Mouse (Mus musculus) olfactory bulb, adult 2 months (tissue): ENCODE measurements around the gene As3mt. TPM values are rescaled to one million over a fixed set of nuclear protein-coding genes. Genes with fewer than 3 reads are reported as not detected.

Experiments
- H3K27ac ChIP-seq: fragments of 200-500 bp; 2 replicates; pipeline ENCODE4 v1.5.1; 2012; ENCODE audit warnings: low read depth, low read length; ENCODE audit not compliant: insufficient read depth
- H3K4me1 ChIP-seq: fragments of 200-500 bp; 2 replicates; pipeline ENCODE4 v1.6.1; 2012; ENCODE audit warnings: low read length; ENCODE audit not compliant: control insufficient read depth, insufficient read depth
- H3K4me3 ChIP-seq: fragments of 200-500 bp; 2 replicates; pipeline ENCODE4 v1.5.1; 2012; ENCODE audit warnings: mild to moderate bottlenecking, low read depth, low read length, moderate library complexity; ENCODE audit not compliant: insufficient read depth
- CTCF ChIP-seq: fragments of 200-500 bp; IDR thresholded peaks from 2 replicates; pipeline ENCODE4 v1.5.1; 2012; ENCODE audit warnings: low read depth, mild to moderate bottlenecking, low read length, moderate library complexity; ENCODE audit not compliant: insufficient read depth
- POLR2A ChIP-seq: fragments of 200-500 bp; IDR thresholded peaks from 2 replicates; pipeline ENCODE4 v1.6.1; 2012; ENCODE audit warnings: mild to moderate bottlenecking, low read depth, low read length, moderate library complexity; ENCODE audit not compliant: insufficient read depth
- WGBS: fragments of 180-500 bp; shearing (Covaris S2); methylation state at CpG from one replicate; pipeline ENCODE4 v1.1.7; 2018; 5-methylcytosine and 5-hydroxymethylcytosine counted together
- polyA plus RNA-seq: library from polyadenylated mRNA; stranded (reverse); fragments of >200 nt; gene quantifications from 2 replicates; pipeline ENCODE4 v1.2.4, GENCODE M21; 2012; ENCODE audit warnings: low replicate concordance; ENCODE audit not compliant: missing spikeins, insufficient read depth, insufficient read length

As3mt gene
- polyA plus RNA-seq, 1 experiment, result not detected

GRCm38 (mm10) chr19:46735241-46735640 is 28.0 kb downstream of the As3mt start:
- H3K4me1 ChIP-seq, result no peaks in the 10 kb centered on the region
- H3K4me3 ChIP-seq, result no peak overlapping the region
- no peak overlapping the region for H3K27ac ChIP-seq
- TF ChIP-seq CTCF, result no peak
- no peak for TF ChIP-seq POLR2A
- 65% methylated on average over 5 of the region's 5 CpGs for WGBS

- 58% methylated on average over 7 of the region's 7 CpGs for WGBS
- Histone ChIP-seq H3K4me1 (0 out of 2 replicates have a peak, but pooled peaks cover 2% of the 10 kb centered on the region), H3K4me3 (no peak overlapping the region), H3K27ac (no peak overlapping the region)
- TF ChIP-seq CTCF (no peak), POLR2A (no peak)
These were observed 29.8 kb downstream of the As3mt start for GRCm38 (mm10) chr19:46737106-46737505.

- H3K4me3 ChIP-seq, result no peak overlapping the region
- 0 out of 2 replicates have a peak, but pooled peaks cover 2% of the 10 kb centered on the region for H3K4me1 ChIP-seq
- no peak for TF ChIP-seq CTCF
- TF ChIP-seq POLR2A, result no peak
- H3K27ac ChIP-seq, result no peak overlapping the region
- 49% methylated on average over 7 of the region's 7 CpGs for WGBS
These were observed 33.2 kb downstream of the As3mt start for GRCm38 (mm10) chr19:46740341-46741008.

GRCm38 (mm10) chr19:46741574-46741973 is 34.3 kb downstream of the As3mt start:
- no peak for TF ChIP-seq POLR2A
- TF ChIP-seq CTCF, result no peak
- Histone ChIP-seq H3K4me1 (0 out of 2 replicates have a peak, but pooled peaks cover 2% of the 10 kb centered on the region), H3K4me3 (no peak overlapping the region), H3K27ac (no peak overlapping the region)
- WGBS, result 59% methylated on average over 6 of the region's 6 CpGs

- Histone ChIP-seq H3K4me3 (no peak overlapping the region), H3K4me1 (0 out of 2 replicates have a peak, but pooled peaks cover 2% of the 10 kb centered on the region), H3K27ac (no peak overlapping the region)
- TF ChIP-seq CTCF (no peak), POLR2A (no peak)
- 76% methylated on average over 9 of the region's 9 CpGs for WGBS
These were observed 37.4 kb downstream of the As3mt start for GRCm38 (mm10) chr19:46744681-46745080.

- 81% methylated on average over 3 of the region's 3 CpGs for WGBS
- Histone ChIP-seq H3K4me3 (no peak overlapping the region), H3K27ac (no peak overlapping the region), H3K4me1 (no peaks in the 10 kb centered on the region)
- TF ChIP-seq CTCF (no peak), POLR2A (no peak)
These were observed 40.5 kb downstream of the As3mt start for GRCm38 (mm10) chr19:46747799-46748198.

- no peak for TF ChIP-seq CTCF
- TF ChIP-seq POLR2A, result no peak
- Histone ChIP-seq H3K4me3 (no peak overlapping the region), H3K4me1 (no peaks in the 10 kb centered on the region), H3K27ac (no peak overlapping the region)
- WGBS, result 89% methylated on average over 5 of the region's 5 CpGs
These were observed 45.0 kb downstream of the As3mt start for GRCm38 (mm10) chr19:46752235-46752634.

- TF ChIP-seq CTCF (peak; percentile 39; the same call in 1 of the 2 replicates), POLR2A (no peak)
- H3K4me1 ChIP-seq, result no peaks in the 10 kb centered on the region
- 52% methylated on average over 9 of the region's 9 CpGs for WGBS
- H3K27ac ChIP-seq, result no peak overlapping the region
- no peak overlapping the region for H3K4me3 ChIP-seq
These were observed 47.8 kb downstream of the As3mt start for GRCm38 (mm10) chr19:46755066-46755465.

GRCm38 (mm10) chr19:46756221-46756620 is 49.0 kb downstream of the As3mt start:
- no peak for TF ChIP-seq POLR2A
- TF ChIP-seq CTCF, result no peak
- H3K27ac ChIP-seq, result no peak overlapping the region
- H3K4me1 ChIP-seq, result no peaks in the 10 kb centered on the region
- no peak overlapping the region for H3K4me3 ChIP-seq
- WGBS, result 86% methylated on average over 4 of the region's 4 CpGs
